Mouse (Mus musculus) lung, postnatal 0 days (tissue): ENCODE measurements around the gene Islr.

Source experiments
- CTCF ChIP-seq: IDR thresholded peaks from 2 replicates; pipeline ENCODE4 v1.5.1; 2016; ENCODE audit warnings: antibody characterized with exemption, mild to moderate bottlenecking
- EP300 ChIP-seq: IDR thresholded peaks from 2 replicates; pipeline ENCODE4 v1.6.1; 2016; ENCODE audit warnings: antibody characterized with exemption, mild to moderate bottlenecking, control low read depth

GRCm38 (mm10) chr9:58196141-58196540 lies 8.0 kb downstream of the Islr start:
- TF ChIP-seq CTCF: no peak
- no peak for TF ChIP-seq EP300
